Mouse (Mus musculus) midbrain, embryonic 14.5 days (tissue): ENCODE measurements around the gene B9d1. TPM values are rescaled to one million over a fixed set of nuclear protein-coding genes. Genes with fewer than 3 reads are reported as not detected.

Experiments
- ATAC-seq: fragments of 200-750 bp; cut with Nextera tagmentation; 2 replicates; pipeline ENCODE4 v1.8.0; 2017; ENCODE audit warnings: moderate number of reproducible peaks, moderate library complexity; ENCODE audit not compliant: low FRiP score, low TSS enrichment
- DNase-seq: peaks from one replicate; pipeline ENCODE4 v3.0.0-alpha.2; 2015
- H3K27ac ChIP-seq: fragments of 300-500 bp; sonication (generic); replicated peaks from 2 replicates; pipeline ENCODE4 v1.5.1; 2014; ENCODE audit warnings: mild to moderate bottlenecking, low read depth, low read length, moderate library complexity
- H3K27me3 ChIP-seq: fragments of 300-500 bp; sonication (generic); 2 replicates; pipeline ENCODE4 v1.6.1; 2014; ENCODE audit warnings: low read length, control low read depth, mixed read lengths; ENCODE audit not compliant: control insufficient read depth, insufficient read depth
- H3K36me3 ChIP-seq: fragments of 300-500 bp; sonication (generic); 2 replicates; pipeline ENCODE4 v1.6.1; 2014; ENCODE audit warnings: low read length, control low read depth; ENCODE audit not compliant: control insufficient read depth, insufficient read depth
- H3K4me1 ChIP-seq: fragments of 300-500 bp; sonication (generic); 2 replicates; pipeline ENCODE4 v1.6.1; 2014; ENCODE audit warnings: mild to moderate bottlenecking, antibody characterized with exemption, low read length, control low read depth; ENCODE audit not compliant: control insufficient read depth, insufficient read depth
- H3K4me2 ChIP-seq: fragments of 300-500 bp; sonication (generic); 2 replicates; pipeline ENCODE4 v1.6.1; 2014; ENCODE audit warnings: mild to moderate bottlenecking, low read length, moderate library complexity
- H3K4me3 ChIP-seq: fragments of 300-500 bp; sonication (generic); replicated peaks from 2 replicates; pipeline ENCODE4 v1.5.1; 2014; ENCODE audit warnings: low read depth, low read length
- H3K9ac ChIP-seq: fragments of 300-500 bp; sonication (generic); replicated peaks from 2 replicates; pipeline ENCODE4 v1.6.1; 2014; ENCODE audit warnings: mild to moderate bottlenecking, low read length, moderate library complexity
- H3K9me3 ChIP-seq: fragments of 300-500 bp; sonication (generic); 2 replicates; pipeline ENCODE4 v1.6.1; 2016; ENCODE audit warnings: low read length, control low read depth, mixed read lengths; ENCODE audit not compliant: control insufficient read depth
- WGBS: fragments of 180-500 bp; shearing (Covaris S2); extraction: QIAGEN DNeasy Blood & Tissue Kit; methylation state at CpG from one replicate; pipeline ENCODE4 v1.1.7; 2014; 5-methylcytosine and 5-hydroxymethylcytosine counted together
- polyA plus RNA-seq: library from polyadenylated mRNA; unstranded; fragments of >200 nt; fragmentation: Nextera tagmentation; extraction: Ambion mirVana; gene quantifications from 2 replicates; pipeline ENCODE4 v1.2.1, GENCODE M21; 2014

B9d1 gene
- polyA plus RNA-seq, 1 experiment from 2014 or later: 32.0 TPM

DNA sequence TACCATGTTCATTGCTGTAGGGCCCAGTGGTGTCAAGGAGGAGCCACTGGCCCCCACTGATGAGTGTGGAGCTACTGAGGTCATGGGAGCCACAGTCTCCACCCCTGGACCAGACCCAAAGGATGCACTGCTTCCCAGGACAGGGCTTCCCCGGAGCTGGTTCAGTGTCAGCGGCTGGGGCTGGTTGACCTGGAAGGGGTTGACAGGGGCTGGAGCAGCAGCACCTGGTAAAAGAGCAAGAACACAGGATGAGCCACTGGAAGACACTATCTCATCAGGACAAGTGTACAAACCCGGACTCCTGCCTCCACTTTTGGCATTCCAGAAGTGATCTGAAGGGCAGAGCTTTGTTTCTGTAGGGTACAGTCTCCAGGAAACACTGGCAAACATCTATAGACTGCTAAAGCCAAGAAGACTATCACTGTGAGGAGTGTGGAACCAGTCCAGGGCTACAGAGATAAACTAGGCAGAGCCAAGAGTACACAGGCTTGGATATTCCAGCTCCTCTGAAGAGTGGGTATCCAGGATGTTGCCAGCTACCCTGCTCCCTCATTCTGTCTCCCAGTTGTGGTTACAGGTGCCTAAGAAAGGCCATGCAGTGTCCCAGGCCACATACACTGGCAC, 14.7 kb downstream of the B9d1 start:
- Histone ChIP-seq H3K27ac (no peak overlapping the region), H3K9ac (no peak overlapping the region), H3K4me1 (no peaks in the 10 kb centered on the region), H3K36me3 (peaks cover 66% of the 10 kb centered on the region), H3K4me2 (no peak overlapping the region), H3K27me3 (no peaks in the 10 kb centered on the region), H3K4me3 (no peak overlapping the region), H3K9me3 (no peaks in the 10 kb centered on the region)
- DNase-seq (no peak), ATAC-seq (no peak)
- WGBS: 93% methylated on average over 3 of the region's 3 CpGs

DNA sequence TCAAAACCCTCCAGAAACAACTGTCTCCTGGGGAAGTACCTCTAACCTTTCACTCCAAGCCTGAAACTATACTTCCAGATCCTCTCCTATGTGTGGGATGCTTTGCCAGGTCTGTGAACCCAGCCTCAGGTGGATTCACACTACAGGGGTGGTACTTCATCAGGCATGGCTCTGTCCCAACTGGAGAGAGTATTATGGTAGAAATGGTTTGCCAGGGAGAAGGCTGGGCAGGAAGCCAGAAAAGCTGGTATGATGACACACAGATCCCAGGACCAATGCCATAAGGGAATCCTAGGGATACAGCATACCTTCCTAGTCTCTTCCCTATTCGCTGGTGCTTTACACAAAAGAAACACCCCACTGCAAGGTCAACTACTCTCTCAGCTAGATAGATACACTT, 21.9 kb downstream of the B9d1 start:
- Histone ChIP-seq H3K27ac (no peak overlapping the region), H3K27me3 (no peaks in the 10 kb centered on the region), H3K4me2 (no peak overlapping the region), H3K9me3 (no peaks in the 10 kb centered on the region), H3K36me3 (peaks cover 20% of the 10 kb centered on the region), H3K4me1 (no peaks in the 10 kb centered on the region), H3K9ac (no peak overlapping the region), H3K4me3 (no peak overlapping the region)
- DNase-seq (no peak), ATAC-seq (no peak)
- 96% methylated on average over 1 of the region's 1 CpGs for WGBS

DNA sequence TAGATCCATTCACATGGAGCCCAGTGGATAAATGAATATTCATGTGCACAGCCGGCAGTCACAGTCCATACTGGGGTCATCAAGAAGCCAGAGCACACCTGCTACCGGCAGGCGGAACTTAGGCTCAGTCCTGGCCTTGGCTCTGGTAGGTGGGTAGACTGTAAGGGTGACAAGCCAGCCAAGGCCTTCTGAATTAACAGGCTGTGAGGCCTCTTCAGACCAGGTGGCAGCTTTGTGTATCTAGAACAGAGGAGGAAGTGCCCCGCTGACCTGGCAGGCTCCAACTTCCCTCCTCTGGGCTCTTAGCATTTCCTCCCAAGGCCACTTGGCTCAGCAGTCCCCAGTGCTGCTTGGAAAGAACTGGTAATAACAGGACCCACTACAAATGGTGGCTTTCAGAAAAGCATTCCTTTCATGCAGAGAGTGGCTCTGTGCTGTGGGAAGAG, 24.3 kb downstream of the B9d1 start:
- WGBS: 24% methylated on average over 4 of the region's 4 CpGs
- no peak overlapping the region for H3K27ac ChIP-seq

DNA sequence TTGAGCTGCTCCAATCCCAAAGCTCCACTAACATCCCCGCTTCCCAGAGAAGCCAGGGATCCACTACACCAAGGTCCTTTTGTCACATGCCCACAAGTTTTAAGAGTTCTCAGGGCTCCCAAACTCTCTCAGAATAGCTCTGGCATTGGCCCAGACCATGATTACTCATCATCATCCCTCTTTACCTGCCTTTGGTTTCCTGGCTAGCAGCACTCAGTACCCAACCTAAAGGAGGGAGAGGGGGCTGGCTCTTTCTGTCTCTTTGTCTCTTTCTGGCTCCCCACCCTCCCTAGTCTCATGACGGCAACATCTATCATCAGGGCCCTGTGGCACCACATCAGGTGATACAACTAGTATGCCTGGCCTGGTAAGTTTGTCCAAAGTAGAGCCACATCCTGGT, 27.9 kb downstream of the B9d1 start:
- H3K4me1 ChIP-seq: no peaks in the 10 kb centered on the region
- H3K4me2 ChIP-seq: no peak overlapping the region
- H3K27me3 ChIP-seq: no peaks in the 10 kb centered on the region
- no peak overlapping the region for H3K9ac ChIP-seq
- DNase-seq (no peak), ATAC-seq (no peak)
- H3K9me3 ChIP-seq: no peaks in the 10 kb centered on the region
- no peak overlapping the region for H3K4me3 ChIP-seq
- H3K36me3 ChIP-seq: peaks cover 23% of the 10 kb centered on the region; the same call in 1 of the 2 replicates
- WGBS: 97% methylated on average over 2 of the region's 2 CpGs
- no peak overlapping the region for H3K27ac ChIP-seq

More for the DNA sequence above, 24.3 kb downstream of the B9d1 start:
- H3K36me3 ChIP-seq: peaks cover 23% of the 10 kb centered on the region; the same call in 1 of the 2 replicates
- no peaks in the 10 kb centered on the region for H3K27me3 ChIP-seq
- no peaks in the 10 kb centered on the region for H3K4me1 ChIP-seq
- no peak overlapping the region for H3K4me3 ChIP-seq
- H3K9me3 ChIP-seq: no peaks in the 10 kb centered on the region
- DNase-seq (peak; percentile 17), ATAC-seq (no peak)
- H3K9ac ChIP-seq: no peak overlapping the region
- no peak overlapping the region for H3K4me2 ChIP-seq

DNA sequence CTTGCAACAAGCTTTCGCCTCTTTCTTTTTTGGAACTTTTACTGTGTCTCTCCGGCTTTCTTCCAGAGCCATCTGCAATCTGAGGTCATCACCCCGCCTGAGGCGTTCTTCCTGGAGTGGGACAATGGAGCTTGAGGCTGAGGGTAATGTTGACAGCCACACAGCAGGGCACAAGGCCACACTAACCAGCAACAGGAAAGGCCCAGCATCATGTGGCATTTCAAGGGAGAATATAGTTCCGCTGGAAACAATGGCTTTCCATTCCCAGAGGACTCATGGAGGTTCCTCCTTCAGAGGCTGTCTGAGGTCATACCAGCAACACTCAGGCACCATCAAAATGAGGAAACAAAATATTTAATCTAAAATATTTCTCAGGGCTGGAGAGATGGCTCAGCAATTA, 28.6 kb downstream of the B9d1 start:
- WGBS: 83% methylated on average over 5 of the region's 5 CpGs
- Histone ChIP-seq H3K9me3 (no peaks in the 10 kb centered on the region), H3K27me3 (no peaks in the 10 kb centered on the region), H3K9ac (no peak overlapping the region), H3K27ac (no peak overlapping the region), H3K4me2 (no peak overlapping the region), H3K36me3 (peaks cover 23% of the 10 kb centered on the region; the same call in 1 of the 2 replicates), H3K4me3 (no peak overlapping the region), H3K4me1 (no peaks in the 10 kb centered on the region)
- DNase-seq (no peak), ATAC-seq (no peak)

DNA sequence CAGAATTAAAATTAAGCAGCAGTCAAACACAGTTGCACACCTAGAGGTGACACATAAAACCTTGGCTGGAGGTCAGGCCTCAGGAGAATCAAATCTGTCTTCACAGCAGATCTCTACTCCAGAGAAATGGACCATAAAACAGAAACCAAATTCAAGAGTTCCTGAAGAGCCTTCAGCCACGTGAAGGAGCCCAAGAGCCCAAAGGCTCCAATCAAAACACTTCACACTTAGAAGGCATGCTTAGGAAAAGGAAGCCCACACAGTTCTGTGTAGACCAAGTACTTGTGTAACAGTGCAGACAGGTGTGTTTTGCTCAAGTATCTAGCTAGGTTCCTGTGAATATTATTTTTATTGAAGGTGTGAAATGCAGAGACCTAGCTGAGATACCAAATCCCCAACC, 30.6 kb downstream of the B9d1 start:
- H3K4me1 ChIP-seq: no peaks in the 10 kb centered on the region
- H3K27me3 ChIP-seq: no peaks in the 10 kb centered on the region
- H3K4me3 ChIP-seq: no peak overlapping the region
- WGBS: 81% methylated on average over 1 of the region's 1 CpGs
- peaks cover 32% of the 10 kb centered on the region for H3K36me3 ChIP-seq
- no peak overlapping the region for H3K9ac ChIP-seq
- H3K4me2 ChIP-seq: no peak overlapping the region
- no peak overlapping the region for H3K27ac ChIP-seq
- DNase-seq: no peak
- ATAC-seq: no peak
- H3K9me3 ChIP-seq: no peaks in the 10 kb centered on the region

DNA sequence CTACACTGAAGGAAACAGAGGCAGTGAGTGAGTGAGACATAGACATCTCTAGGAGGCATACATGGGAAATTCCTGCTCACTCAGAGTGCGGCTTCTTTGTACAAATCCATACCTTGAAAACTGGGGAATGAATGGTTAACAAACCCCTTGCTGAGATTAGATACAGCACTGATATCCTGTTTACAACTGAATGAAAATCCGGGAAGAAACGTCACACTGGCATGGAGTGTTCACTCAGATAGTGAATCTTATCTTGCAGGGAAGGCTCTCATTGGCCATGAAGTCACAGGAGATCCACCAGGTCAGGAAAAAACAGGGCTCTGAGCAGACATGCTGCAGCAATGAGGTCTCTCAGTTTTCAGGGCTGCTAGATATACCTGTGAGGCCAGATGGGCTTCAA, 32.0 kb downstream of the B9d1 start:
- no peak for DNase-seq
- Histone ChIP-seq H3K9ac (no peak overlapping the region), H3K4me1 (no peaks in the 10 kb centered on the region), H3K27ac (no peak overlapping the region), H3K27me3 (no peaks in the 10 kb centered on the region), H3K4me3 (no peak overlapping the region), H3K9me3 (no peaks in the 10 kb centered on the region), H3K4me2 (no peak overlapping the region), H3K36me3 (peaks cover 36% of the 10 kb centered on the region)
- 71% methylated on average over 3 of the region's 3 CpGs for WGBS
- no peak for ATAC-seq

DNA sequence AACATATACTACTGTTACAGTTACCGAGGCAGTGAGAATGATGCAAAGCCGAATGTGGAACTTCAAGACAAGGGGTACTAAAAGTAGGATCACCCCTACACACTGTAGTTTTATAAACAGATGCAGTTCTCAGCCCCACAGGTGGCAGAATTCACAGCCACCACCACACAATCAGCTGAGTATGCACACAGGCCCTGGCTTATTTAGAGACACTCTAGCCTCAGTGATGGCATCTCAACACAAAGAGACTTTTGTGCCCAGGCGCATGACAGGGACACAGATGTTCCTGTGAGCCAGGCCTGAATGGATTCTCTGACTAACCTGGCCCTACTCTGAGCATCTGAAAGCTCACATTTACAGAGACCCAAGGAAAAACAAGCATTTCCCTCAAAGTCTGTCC, 32.4 kb downstream of the B9d1 start:
- Histone ChIP-seq H3K36me3 (peaks cover 33% of the 10 kb centered on the region), H3K9ac (no peak overlapping the region), H3K4me2 (no peak overlapping the region), H3K27ac (no peak overlapping the region), H3K4me1 (no peaks in the 10 kb centered on the region), H3K9me3 (no peaks in the 10 kb centered on the region), H3K27me3 (no peaks in the 10 kb centered on the region), H3K4me3 (no peak overlapping the region)
- ATAC-seq (no peak), DNase-seq (no peak)
- 93% methylated on average over 3 of the region's 3 CpGs for WGBS

DNA sequence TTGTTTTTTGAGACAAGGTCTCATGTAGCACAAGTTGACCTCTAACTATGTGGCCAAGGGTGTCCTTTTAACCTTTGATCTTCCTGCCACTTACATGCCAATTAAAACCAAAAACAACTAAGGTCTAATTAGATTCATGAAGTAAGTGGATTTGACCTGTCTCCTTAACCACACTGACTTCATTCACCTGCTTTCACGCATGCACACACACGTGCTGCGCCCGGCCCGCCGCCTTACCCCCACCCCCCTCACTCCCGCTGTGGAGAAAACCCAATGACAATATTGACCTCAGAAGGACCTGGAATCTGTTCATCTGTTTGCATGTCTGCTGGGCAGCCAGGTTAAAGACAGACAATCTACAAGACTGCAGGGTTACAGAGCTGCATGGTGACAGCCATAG, 35.7 kb downstream of the B9d1 start:
- no peak for DNase-seq
- Histone ChIP-seq H3K4me1 (no peaks in the 10 kb centered on the region), H3K27ac (no peak overlapping the region), H3K9me3 (no peaks in the 10 kb centered on the region), H3K9ac (no peak overlapping the region), H3K36me3 (peaks cover 25% of the 10 kb centered on the region), H3K27me3 (no peaks in the 10 kb centered on the region), H3K4me3 (no peak overlapping the region), H3K4me2 (no peak overlapping the region)
- no peak for ATAC-seq
- 95% methylated on average over 7 of the region's 7 CpGs for WGBS
